ENCODE assay signal across 9 mouse cellular contexts in the genomic region with DNA sequence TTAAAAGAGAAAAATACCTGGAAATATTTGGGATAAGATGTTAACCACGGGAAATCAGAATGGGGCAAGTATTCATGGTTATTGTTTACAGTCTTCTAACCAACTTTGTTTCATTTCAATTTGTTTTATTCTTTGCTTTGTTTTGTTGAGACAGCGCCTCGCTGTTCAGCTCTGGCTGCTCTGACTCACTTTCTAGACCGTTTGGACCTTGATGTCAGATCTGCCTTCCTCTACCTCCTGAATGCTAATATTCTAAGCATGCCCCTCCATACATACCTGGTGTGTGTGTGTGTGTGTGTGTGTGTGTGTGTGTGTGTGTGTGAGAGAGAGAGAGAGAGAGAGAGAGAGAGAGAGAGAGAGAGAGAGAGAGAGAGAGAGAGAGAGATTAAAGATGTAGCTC. TPM values are rescaled to one million over a fixed set of nuclear protein-coding genes. Genes with fewer than 3 reads are reported as not detected.
DNase-seq lines count a peak whose midpoint lies in the region; ATAC-seq and TF ChIP-seq lines count a peak whose summit lies in the region.
"Had no signal": no experiment of that assay in that cellular context is flagged by ENCODE, and none has a peak within 500 bp of the region (broad histone marks: within the 10 kb centered on the region; RNA-seq: fewer than 3 reads in every experiment).

No protein-coding gene starts in this region.

- no peaks in the 10 kb centered on the region for H3K9me3 ChIP-seq in hindbrain, embryonic 12.5 days (replicated peaks)
- no peaks in the 10 kb centered on the region for H3K9me3 ChIP-seq in hindbrain, embryonic 16.5 days (ENCODE audit: control insufficient read depth, low read length)
- no peaks in the 10 kb centered on the region for H3K9me3 ChIP-seq in forebrain, postnatal 0 days (ENCODE audit: low read length)
- H3K9me3 ChIP-seq in midbrain, embryonic 13.5 days: no peaks in the 10 kb centered on the region

- intact Hi-C loops in left cerebral cortex, postnatal 25 days (cut with DNase I): no loop called here
- intact Hi-C loops in left cerebral cortex, postnatal 10 days (cut with DNase I): no loop called here

- H3K27ac ChIP-seq in hindbrain, embryonic 12.5 days: no peak overlapping the region
- no peak overlapping the region for H3K27ac ChIP-seq in hindbrain, embryonic 16.5 days (ENCODE audit: low read depth, low read length)
- no peak overlapping the region for H3K27ac ChIP-seq in bone marrow macrophage, adult 2 months (ENCODE audit: insufficient read depth, low read depth, low read length)
- no peak overlapping the region for H3K27ac ChIP-seq in forebrain, postnatal 0 days (ENCODE audit: low read depth, low read length)
- H3K27ac ChIP-seq in midbrain, embryonic 13.5 days: no peak overlapping the region

- H3K4me1 ChIP-seq in hindbrain, embryonic 12.5 days: peaks cover 7% of the 10 kb centered on the region
- no peaks in the 10 kb centered on the region; the same call in 1 of the 2 replicates for H3K4me1 ChIP-seq in hindbrain, embryonic 16.5 days (ENCODE audit: control insufficient read depth, insufficient read depth, low read depth, low read length)
- no peaks in the 10 kb centered on the region for H3K4me1 ChIP-seq in bone marrow macrophage, adult 2 months (ENCODE audit: control insufficient read depth, insufficient read depth, low read length)
- H3K4me1 ChIP-seq in forebrain, postnatal 0 days (ENCODE audit: insufficient read depth): no peaks in the 10 kb centered on the region
- peaks cover 19% of the 10 kb centered on the region for H3K4me1 ChIP-seq in midbrain, embryonic 13.5 days (replicated peaks)

- no peak for DNase-seq in forebrain, postnatal 0 days
- no peak for DNase-seq in urinary bladder, postnatal 14 days (ENCODE audit: low spot score)
- no peak for DNase-seq in left cerebral cortex, postnatal 25 days (ENCODE audit: low spot score in 2 of 2)
- no peak for DNase-seq in left cerebral cortex, postnatal 10 days (ENCODE audit: extremely low spot score in 1 of 2, low spot score in 2 of 2)
- DNase-seq: lung, adult 2 months had no signal

- no peaks in the 10 kb centered on the region for H3K36me3 ChIP-seq in hindbrain, embryonic 12.5 days
- H3K36me3 ChIP-seq in hindbrain, embryonic 16.5 days (ENCODE audit: control insufficient read depth, insufficient read depth, low read length): no peaks in the 10 kb centered on the region
- H3K36me3 ChIP-seq in forebrain, postnatal 0 days (ENCODE audit: insufficient read depth): no peaks in the 10 kb centered on the region
- no peaks in the 10 kb centered on the region for H3K36me3 ChIP-seq in midbrain, embryonic 13.5 days

- no peak for TF ChIP-seq CTCF in bone marrow macrophage, adult 2 months (IDR thresholded peaks at IDR 0.05; ENCODE audit: low read depth, low read length)
- no peak for TF ChIP-seq CTCF in forebrain, postnatal 0 days (IDR thresholded peaks at IDR 0.05; ENCODE audit: low read depth)

- H3K27me3 ChIP-seq in hindbrain, embryonic 12.5 days: no peaks in the 10 kb centered on the region
- H3K27me3 ChIP-seq in hindbrain, embryonic 16.5 days (replicated peaks; ENCODE audit: control insufficient read depth, insufficient read depth, low read length): no peaks in the 10 kb centered on the region
- H3K27me3 ChIP-seq in forebrain, postnatal 0 days (ENCODE audit: insufficient read depth, low read length): no peaks in the 10 kb centered on the region
- H3K27me3 ChIP-seq in midbrain, embryonic 13.5 days: no peaks in the 10 kb centered on the region

- no peak overlapping the region for H3K9ac ChIP-seq in hindbrain, embryonic 12.5 days
- no peak overlapping the region for H3K9ac ChIP-seq in hindbrain, embryonic 16.5 days (ENCODE audit: low read depth, low read length)
- no peak overlapping the region for H3K9ac ChIP-seq in forebrain, postnatal 0 days
- no peak overlapping the region for H3K9ac ChIP-seq in midbrain, embryonic 13.5 days (replicated peaks)

- H3K4me2 ChIP-seq in hindbrain, embryonic 12.5 days (replicated peaks): peak overlapping the region; percentile 29; the same call in 1 of the 2 replicates
- no peak overlapping the region; the same call in 1 of the 2 replicates for H3K4me2 ChIP-seq in hindbrain, embryonic 16.5 days (ENCODE audit: low read length)
- peak overlapping the region; percentile 34; the same call in 1 of the 2 replicates for H3K4me2 ChIP-seq in forebrain, postnatal 0 days (ENCODE audit: low read depth)
- H3K4me2 ChIP-seq in midbrain, embryonic 13.5 days (replicated peaks): peak overlapping the region; percentile 44

- no peak overlapping the region for H3K4me3 ChIP-seq in hindbrain, embryonic 12.5 days
- H3K4me3 ChIP-seq in hindbrain, embryonic 16.5 days (ENCODE audit: low read length): no peak overlapping the region
- H3K4me3 ChIP-seq in bone marrow macrophage, adult 2 months (ENCODE audit: insufficient read depth, low read length): peak overlapping the region; percentile 38; the same call in 1 of the 2 replicates
- H3K4me3 ChIP-seq in forebrain, postnatal 0 days (ENCODE audit: low read depth, low read length): no peak overlapping the region
- no peak overlapping the region for H3K4me3 ChIP-seq in midbrain, embryonic 13.5 days (replicated peaks)

- WGBS in hindbrain, embryonic 12.5 days: 74% methylated on average over 4 of the region's 4 CpGs
- 62% methylated on average over 4 of the region's 4 CpGs for WGBS in hindbrain, embryonic 16.5 days
- 34% methylated on average over 4 of the region's 4 CpGs for WGBS in forebrain, postnatal 0 days
- 47% methylated on average over 4 of the region's 4 CpGs for WGBS in midbrain, embryonic 13.5 days

- TF ChIP-seq POLR2A in bone marrow macrophage, adult 2 months (IDR thresholded peaks at IDR 0.05; ENCODE audit: borderline replicate concordance, low read depth, low read length): no peak

- ATAC-seq in hindbrain, embryonic 12.5 days (ENCODE audit: low FRiP score): no peak
- ATAC-seq in hindbrain, embryonic 16.5 days: no peak
- ATAC-seq in forebrain, postnatal 0 days: no peak
- 0 out of 2 replicates have a peak, but pooled peaks have one; percentile 32 for ATAC-seq in midbrain, embryonic 13.5 days

RNA-seq across cellular contexts. Expression of a gene that starts 41.5 kb away (rescaled TPM):
- polyA plus RNA-seq in hindbrain, embryonic 12.5 days (2016; fragmentation: Nextera tagmentation; extraction: Ambion mirVana): 0.08 and 0.18 TPM in 2 replicates
- 0.13 and 0.16 TPM in 2 replicates for polyA plus RNA-seq in hindbrain, embryonic 16.5 days (2015; fragmentation: Nextera tagmentation; extraction: Ambion mirVana)
- polyA plus RNA-seq in bone marrow macrophage, adult 2 months (2012; ENCODE audit: insufficient read depth, insufficient read length, missing spikeins): not detected in 2 replicates
- 0.08 and 0.10 TPM in 2 replicates for total RNA-seq in forebrain, postnatal 0 days (2014; rRNA removed)
- polyA plus RNA-seq in forebrain, postnatal 0 days (2015; fragmentation: Nextera tagmentation; extraction: Ambion mirVana): not detected in 2 replicates
- polyA plus RNA-seq in midbrain, embryonic 13.5 days (2015; fragmentation: Nextera tagmentation; extraction: Ambion mirVana): 0.04 TPM in 1 of 2 replicates, not detected in the other
- total RNA-seq in left cerebral cortex, postnatal 25 days (2021): not detected
- not detected for total RNA-seq in left cerebral cortex, postnatal 10 days (2021)
